ENCODE assay signal across 9 mouse cellular contexts in the genomic region with DNA sequence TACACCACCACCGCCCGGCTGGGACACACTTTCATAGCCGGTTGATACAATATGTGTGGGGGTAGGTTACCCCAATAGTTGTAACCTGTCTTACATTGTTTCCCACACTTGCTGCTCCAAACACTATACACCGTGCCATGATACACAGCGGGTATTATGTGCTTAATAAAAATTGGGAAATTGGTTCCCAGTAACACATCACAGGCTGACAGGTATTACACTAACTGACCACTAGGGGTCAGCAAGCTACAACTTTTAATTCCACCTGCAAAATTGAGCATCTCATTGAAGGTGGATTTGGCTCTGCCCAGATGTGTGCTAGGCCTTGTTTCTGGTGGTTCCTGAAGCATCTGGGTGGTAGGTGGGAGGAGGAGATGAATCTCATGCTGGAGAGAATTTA. TPM values are rescaled to one million over a fixed set of nuclear protein-coding genes. Genes with fewer than 3 reads are reported as not detected.
DNase-seq lines count a peak whose midpoint lies in the region; ATAC-seq and TF ChIP-seq lines count a peak whose summit lies in the region.
"Had no signal": no experiment of that assay in that cellular context is flagged by ENCODE, and none has a peak within 500 bp of the region (broad histone marks: within the 10 kb centered on the region; RNA-seq: fewer than 3 reads in every experiment).

No protein-coding gene starts in this region.

- H3K9ac ChIP-seq in hindbrain, embryonic 12.5 days: no peak overlapping the region
- H3K9ac ChIP-seq: limb, embryonic 15.5 days had no signal

- H3K27ac ChIP-seq in hindbrain, embryonic 10.5 days: no peak overlapping the region
- no peak overlapping the region for H3K27ac ChIP-seq in hindbrain, embryonic 12.5 days
- H3K27ac ChIP-seq in cerebellum, adult 2 months (ENCODE audit: insufficient read depth, low read length): no peak overlapping the region
- H3K27ac ChIP-seq: limb, embryonic 15.5 days had no signal

- H3K9me3 ChIP-seq in hindbrain, embryonic 10.5 days: no peaks in the 10 kb centered on the region
- H3K9me3 ChIP-seq in hindbrain, embryonic 12.5 days (replicated peaks): no peaks in the 10 kb centered on the region
- H3K9me3 ChIP-seq: limb, embryonic 15.5 days had no signal

- H3K4me1 ChIP-seq in hindbrain, embryonic 10.5 days (replicated peaks): peaks cover 10% of the 10 kb centered on the region
- peaks cover 11% of the 10 kb centered on the region for H3K4me1 ChIP-seq in hindbrain, embryonic 12.5 days
- H3K4me1 ChIP-seq in cerebellum, adult 2 months (ENCODE audit: control insufficient read depth, insufficient read depth, low read length): no peaks in the 10 kb centered on the region
- H3K4me1 ChIP-seq: limb, embryonic 15.5 days had no signal

- H3K4me3 ChIP-seq in hindbrain, embryonic 10.5 days: no peak overlapping the region
- H3K4me3 ChIP-seq in hindbrain, embryonic 12.5 days: no peak overlapping the region
- no peak overlapping the region for H3K4me3 ChIP-seq in cerebellum, adult 2 months (replicated peaks; ENCODE audit: insufficient read depth, low read depth, low read length)
- H3K4me3 ChIP-seq: limb, embryonic 15.5 days had no signal

- ATAC-seq in hindbrain, embryonic 12.5 days (ENCODE audit: low FRiP score): no peak
- ATAC-seq in frontal cortex, adult (ENCODE audit: low TSS enrichment): peak; percentile 80
- ATAC-seq in monocyte, adult 5-6 weeks (replicated peaks; ENCODE audit: insufficient number of reproducible peaks, low FRiP score, low TSS enrichment, poor library complexity, severe bottlenecking): peak; percentile 67

- H3K27me3 ChIP-seq in hindbrain, embryonic 10.5 days (ENCODE audit: insufficient read depth, poor library complexity, severe bottlenecking): no peaks in the 10 kb centered on the region; the same call in 1 of the 2 replicates
- no peaks in the 10 kb centered on the region for H3K27me3 ChIP-seq in hindbrain, embryonic 12.5 days
- no peaks in the 10 kb centered on the region for H3K27me3 ChIP-seq in cerebellum, adult 2 months (ENCODE audit: control insufficient read depth, insufficient read depth, low read length)
- H3K27me3 ChIP-seq: limb, embryonic 15.5 days had no signal

- H3K36me3 ChIP-seq in hindbrain, embryonic 10.5 days: no peaks in the 10 kb centered on the region
- H3K36me3 ChIP-seq in hindbrain, embryonic 12.5 days: no peaks in the 10 kb centered on the region
- H3K36me3 ChIP-seq: limb, embryonic 15.5 days had no signal

- no peak overlapping the region for H3K4me2 ChIP-seq in hindbrain, embryonic 12.5 days (replicated peaks)
- H3K4me2 ChIP-seq: limb, embryonic 15.5 days had no signal

- TF ChIP-seq CTCF in cerebellum, adult 2 months (IDR thresholded peaks at IDR 0.05; ENCODE audit: borderline replicate concordance, insufficient read depth, low read depth, low read length): peak; percentile 56

- no peak for TF ChIP-seq POLR2A in cerebellum, adult 2 months (IDR thresholded peaks at IDR 0.05; ENCODE audit: borderline replicate concordance, insufficient read depth, low read length)

- peak; percentile 28 for DNase-seq in hindbrain, embryonic 10.5 days (ENCODE audit: low spot score)
- DNase-seq in CD8-positive naive resting alpha-beta T cell, adult 2 months (ENCODE audit: low read depth in 2 of 2, low spot score in 2 of 2): peak; percentile 16 to 38
- peak; percentile 15 to 35 for DNase-seq in cerebellum, adult 2 months
- peak; percentile 29 for DNase-seq in layer of hippocampus, adult 11-12 months (ENCODE audit: low spot score)
- no peak for DNase-seq in ovary, postnatal 10 days (ENCODE audit: low spot score)

- 63% methylated on average over 5 of the region's 5 CpGs for WGBS in hindbrain, embryonic 10.5 days
- 62% methylated on average over 5 of the region's 5 CpGs for WGBS in hindbrain, embryonic 12.5 days
- 54% methylated on average over 5 of the region's 5 CpGs for WGBS in cerebellum, adult 2 months

RNA-seq across cellular contexts. Expression of a gene that starts 49.5 kb away (rescaled TPM):
- 34.5 and 41.9 TPM in 2 replicates for polyA plus RNA-seq in hindbrain, embryonic 10.5 days (2016; fragmentation: Nextera tagmentation; extraction: Ambion mirVana)
- polyA plus RNA-seq in hindbrain, embryonic 12.5 days (2016; fragmentation: Nextera tagmentation; extraction: Ambion mirVana): 37.2 and 43.1 TPM in 2 replicates
- 25.5 and 26.9 TPM in 2 replicates for polyA plus RNA-seq in cerebellum, adult 2 months (2012; rRNA removed)
- total RNA-seq in monocyte, adult 5-6 weeks (2017): 86.4 to 108 TPM (median 91.2 TPM) in 3 replicates

RNA-seq across cellular contexts. Expression of a gene that starts 50.6 kb away (rescaled TPM):
- polyA plus RNA-seq in hindbrain, embryonic 10.5 days (2016; fragmentation: Nextera tagmentation; extraction: Ambion mirVana): 94.6 and 104 TPM in 2 replicates
- polyA plus RNA-seq in hindbrain, embryonic 12.5 days (2016; fragmentation: Nextera tagmentation; extraction: Ambion mirVana): 91.7 and 94.1 TPM in 2 replicates
- 55.5 and 57.7 TPM in 2 replicates for polyA plus RNA-seq in cerebellum, adult 2 months (2012; rRNA removed)
- total RNA-seq in monocyte, adult 5-6 weeks (2017): 43.7 to 58.5 TPM (median 52.0 TPM) in 3 replicates
